Mouse (Mus musculus) frontal cortex, adult 2 months (tissue): ENCODE results near the gene Anp32b. TPM values are rescaled to one million over a fixed set of nuclear protein-coding genes. Genes with fewer than 3 reads are reported as not detected.

Experiments
- DNase-seq, 2 experiments: peaks; one replicate each; pipeline ENCODE4 v3.0.0; 2022; ENCODE audit warnings: low spot score in 1 of 2; ENCODE audit errors: extremely low spot score in 1 of 2
- polyA plus RNA-seq: library from polyadenylated mRNA; depleted of rRNA; stranded (reverse); fragments of >200 nt; gene quantifications from 2 replicates; pipeline ENCODE4 v1.2.3, GENCODE M21; 2012; rRNA removed

Gene Anp32b
- 57.1 and 58.3 TPM in 2 replicates for polyA plus RNA-seq

DNA sequence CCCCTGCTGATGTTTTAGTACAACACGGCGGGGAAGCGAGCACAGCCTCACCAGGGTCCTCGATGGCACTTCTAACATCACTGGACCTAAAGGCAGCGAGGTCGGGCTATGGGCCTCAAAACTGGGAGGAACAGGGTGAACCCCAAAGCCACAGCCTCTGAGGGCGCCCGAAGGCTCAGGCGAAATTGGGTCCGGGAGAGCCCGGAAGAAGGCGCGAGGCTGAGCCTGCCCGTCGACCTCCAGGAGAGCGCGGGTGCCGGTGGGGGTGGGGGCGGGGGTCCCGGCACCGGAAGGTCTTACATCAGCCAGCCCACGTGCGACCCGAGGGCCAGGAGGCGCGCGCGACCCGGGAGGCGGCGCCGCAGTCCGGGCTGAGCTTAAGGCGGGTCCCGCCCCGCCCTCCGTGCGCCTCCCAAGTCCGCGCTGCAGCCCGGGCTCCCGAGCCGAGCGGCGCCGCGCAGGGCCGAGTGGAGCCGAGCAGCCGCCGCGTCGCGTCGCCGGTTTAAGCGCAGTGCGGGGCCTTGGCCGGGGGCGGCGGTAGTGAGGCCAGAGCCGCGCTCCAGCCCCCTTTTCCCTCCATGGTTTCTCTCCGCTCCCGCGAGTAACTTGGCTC, at the start of gene Anp32b:
Gene Anp32b, plus strand, starts transcription at position 384 of the 613 bp plus-strand sequence.
- peak; percentile 78 to 92 for DNase-seq

DNA sequence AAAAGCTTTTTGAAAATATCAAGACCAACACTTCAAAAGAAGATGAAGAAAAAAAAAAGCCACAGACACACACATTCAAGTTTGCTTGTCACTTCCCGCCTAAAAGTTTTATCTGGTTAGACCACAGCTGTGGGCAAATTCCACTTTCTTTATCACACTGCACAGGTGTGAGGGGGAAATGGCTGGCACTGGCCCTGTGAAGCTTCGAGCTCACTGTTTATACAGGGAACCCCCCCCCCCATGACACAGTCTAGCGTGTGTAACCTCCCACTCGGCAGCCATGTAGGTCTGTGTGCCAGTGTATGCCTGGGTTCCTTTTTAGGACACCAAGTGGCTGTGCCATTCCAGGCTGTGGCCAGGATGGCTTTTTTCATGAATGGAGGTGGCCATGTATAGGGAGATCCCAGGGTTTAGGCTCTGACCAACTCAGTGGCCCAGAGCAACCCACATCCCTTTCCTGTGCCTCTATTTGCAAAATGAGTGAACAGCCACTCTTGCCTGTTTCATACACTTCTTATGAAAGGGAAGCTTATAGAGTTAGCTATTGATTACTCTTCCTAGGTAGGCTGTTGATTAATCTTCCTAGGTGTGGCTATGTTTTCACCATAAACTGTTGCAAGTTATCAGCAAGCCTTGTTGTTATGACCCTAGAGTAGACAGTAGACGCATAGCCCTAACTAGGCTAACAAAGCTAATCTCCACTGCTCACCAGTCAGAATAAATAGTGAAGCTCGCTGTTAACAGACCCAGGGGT, 46.5 kb upstream of the Anp32b start:
- DNase-seq, result no peak

DNA sequence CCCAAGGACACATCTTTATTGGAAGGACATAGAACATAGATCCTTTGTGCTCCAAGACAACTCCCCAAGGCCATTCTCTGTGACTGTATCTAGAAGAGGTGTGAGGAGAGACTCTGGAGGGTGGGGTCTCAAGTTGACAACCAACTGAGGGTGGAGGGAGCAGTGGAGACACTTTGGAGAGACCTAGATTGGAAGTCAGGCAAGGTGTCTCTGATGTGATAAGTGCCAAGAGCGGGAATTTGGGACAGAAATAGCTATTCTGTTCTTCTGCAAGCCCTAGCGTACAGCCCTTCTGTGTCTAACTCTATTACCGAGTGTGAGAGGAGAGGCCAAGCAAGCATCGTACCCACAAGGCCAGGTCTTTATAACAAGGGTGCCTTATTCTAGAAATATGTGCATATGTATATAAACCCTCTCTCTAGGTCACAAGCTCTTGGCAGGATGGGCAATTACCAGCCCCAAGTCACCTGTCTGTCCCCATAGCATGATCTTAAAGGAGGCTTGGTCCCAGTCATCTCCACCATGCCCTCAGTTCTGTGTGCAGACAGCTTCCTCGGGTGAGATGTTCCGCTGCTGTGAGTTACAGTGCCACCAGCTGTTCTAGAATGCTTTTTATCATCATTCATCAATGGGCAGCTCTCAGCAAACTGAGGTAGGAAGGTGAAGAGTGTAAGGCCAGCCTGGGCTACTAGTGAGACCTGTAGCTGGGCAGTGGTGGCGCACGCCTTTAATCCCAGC, 43.6 kb upstream of the Anp32b start:
- no peak for DNase-seq

GRCm38 (mm10) chr4:46410677-46411076, 40.0 kb upstream of the Anp32b start:
- no peak for DNase-seq

DNA sequence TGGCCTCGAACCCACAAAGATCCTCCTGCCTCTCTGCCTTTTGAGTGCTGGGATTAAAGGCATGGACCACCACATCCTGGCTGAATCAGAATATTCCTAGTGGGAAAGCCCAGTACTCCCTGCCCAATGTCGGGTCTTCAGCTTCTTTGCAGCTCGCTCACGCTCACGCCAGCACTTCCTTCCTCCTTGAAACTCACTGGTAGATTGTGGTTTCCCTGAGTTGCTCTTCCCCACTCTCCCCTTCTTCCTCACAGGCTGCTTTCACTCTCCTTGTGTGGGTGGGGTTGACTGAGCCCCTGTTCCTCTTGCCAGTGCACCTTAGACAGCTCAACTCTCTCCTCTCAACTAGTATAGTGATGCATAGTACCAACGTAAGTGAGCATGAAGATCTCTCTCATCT, 39.2 kb upstream of the Anp32b start:
- DNase-seq, result no peak

- no peak for DNase-seq
Measured at GRCm38 (mm10) chr4:46412113-46412512, 38.6 kb upstream of the Anp32b start.

DNA sequence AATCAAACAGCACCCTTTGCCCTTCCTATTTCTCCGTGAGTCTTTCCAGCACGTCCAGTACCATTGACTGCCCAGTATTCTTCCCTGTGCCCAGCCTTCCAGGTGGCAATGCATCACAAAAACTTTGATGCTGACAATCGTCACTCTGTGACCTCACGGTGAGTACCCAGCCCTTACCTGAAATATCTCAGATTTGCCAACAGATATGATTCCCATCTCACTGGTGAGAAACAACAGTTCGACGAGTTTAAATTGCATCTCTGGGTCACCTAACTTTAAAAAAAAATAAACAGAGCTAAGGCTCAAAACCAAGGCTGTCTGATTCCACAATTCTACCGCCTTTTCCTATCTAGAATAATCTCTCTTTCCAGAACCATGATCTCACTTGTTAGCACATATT, 37.3 kb upstream of the Anp32b start, which contains the start of gene Hemgn:
Gene Hemgn, minus strand, starts transcription at position 101 of the 400 bp plus-strand sequence.
- no peak for DNase-seq

DNA sequence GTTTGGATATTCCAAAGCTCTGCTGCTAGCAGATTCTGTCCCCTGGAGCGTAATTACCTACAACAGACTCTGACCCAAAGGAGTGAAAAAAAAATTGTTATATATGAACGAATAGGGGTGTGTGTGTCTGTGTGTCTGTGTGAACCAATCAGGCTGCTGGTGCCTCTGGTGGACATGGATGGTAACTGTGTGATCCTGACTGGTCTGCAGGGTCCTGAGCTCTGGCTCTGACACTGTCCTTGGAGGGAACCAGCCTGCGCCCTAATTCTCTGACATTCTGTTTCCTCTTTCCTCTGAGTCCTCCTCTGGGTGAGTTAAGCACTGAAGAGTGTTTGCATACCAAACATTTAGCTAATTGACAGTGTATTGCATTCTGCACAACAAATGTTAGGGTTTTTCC, 33.2 kb upstream of the Anp32b start:
- no peak for DNase-seq

- peak in 1 of 2 experiments; percentile 5 for DNase-seq
Measured at GRCm38 (mm10) chr4:46418851-46419250, 31.9 kb upstream of the Anp32b start.

DNA sequence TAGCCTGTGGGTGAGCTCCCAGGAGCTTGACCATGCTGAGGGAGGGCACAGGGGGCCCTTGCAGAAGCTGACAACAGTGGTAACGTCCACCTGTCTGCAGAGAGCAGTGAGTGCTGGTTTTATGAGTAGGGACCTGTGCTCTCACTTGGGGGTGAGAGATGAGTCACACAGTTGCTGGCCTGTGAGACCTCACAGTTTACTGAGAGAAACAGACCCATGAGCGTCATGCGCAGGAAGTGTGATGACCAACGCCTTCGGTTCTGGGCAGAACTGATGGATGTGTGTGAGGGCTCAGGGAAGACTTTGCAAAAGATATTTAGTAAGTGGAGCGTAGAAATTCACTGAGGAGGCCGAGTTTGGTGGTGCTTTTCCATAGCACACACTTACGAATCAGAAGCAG, 28.1 kb upstream of the Anp32b start:
- no peak for DNase-seq

- DNase-seq, result peak in 1 of 2 experiments; percentile 34
Measured at GRCm38 (mm10) chr4:46428903-46429499, 21.7 kb upstream of the Anp32b start.

DNA sequence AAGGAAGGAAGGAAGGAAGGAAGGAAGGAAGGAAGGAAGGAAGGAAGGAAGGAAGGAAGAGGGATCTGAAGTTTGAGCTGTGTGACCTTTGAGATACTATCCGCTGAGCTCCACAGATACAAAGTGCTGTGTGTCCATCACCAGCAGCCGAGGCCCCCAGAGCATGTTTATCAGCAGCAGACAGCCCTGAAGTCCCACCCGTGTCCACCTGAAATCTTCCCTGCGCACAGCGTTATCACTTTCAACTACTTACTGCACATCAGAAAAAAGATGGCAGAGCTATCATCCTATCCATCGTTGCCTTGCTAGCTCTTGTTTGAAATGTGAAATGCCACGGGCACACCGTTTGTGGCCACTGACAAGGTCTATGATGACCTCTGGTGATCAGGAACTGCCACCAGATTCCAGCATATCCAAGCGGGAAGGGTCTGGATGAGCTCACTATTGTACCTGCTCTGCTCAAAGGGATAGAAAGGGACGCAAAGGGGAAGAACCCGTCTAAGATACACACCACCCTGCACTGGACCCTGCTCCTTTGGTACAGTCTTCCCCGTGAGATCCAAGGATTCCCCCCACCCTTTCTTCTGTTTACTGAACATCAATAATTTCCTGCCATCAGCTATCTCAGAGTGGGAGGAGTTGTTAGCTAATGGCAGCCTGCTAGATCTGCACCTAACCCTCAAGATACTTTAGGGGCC, 18.2 kb upstream of the Anp32b start:
- DNase-seq, result no peak

- no peak for DNase-seq
Measured at GRCm38 (mm10) chr4:46442501-46442900, 8.2 kb upstream of the Anp32b start.

GRCm38 (mm10) chr4:46445237-46445945, 5.3 kb upstream of the Anp32b start:
- no peak for DNase-seq

DNA sequence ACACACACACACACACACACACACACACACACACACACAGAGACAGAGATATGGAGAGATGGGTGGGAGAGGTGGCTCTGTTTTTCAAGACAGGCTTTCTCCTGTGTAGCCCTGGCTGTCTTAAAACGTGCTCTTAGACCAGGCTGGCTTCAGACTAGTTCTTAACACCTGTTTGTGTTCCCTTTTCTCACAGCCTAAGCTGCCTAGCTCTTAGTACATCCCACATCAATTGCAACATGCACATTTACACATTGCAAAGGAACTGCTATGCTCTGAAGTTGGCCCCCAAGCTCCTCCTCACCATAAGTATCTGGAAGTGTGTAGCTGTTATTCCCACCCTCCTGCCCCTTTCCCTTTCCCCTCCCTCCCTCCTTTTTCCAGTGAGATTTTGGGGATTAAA, 3.2 kb upstream of the Anp32b start:
- no peak for DNase-seq

GRCm38 (mm10) chr4:46448886-46449285, 1.8 kb upstream of the Anp32b start:
- DNase-seq, result no peak

- no peak for DNase-seq
Measured at GRCm38 (mm10) chr4:46450020-46450518, 633 bp upstream of the Anp32b start.

GRCm38 (mm10) chr4:46451240-46451757, 597 bp downstream of the Anp32b start:
- peak; percentile 21 to 65 for DNase-seq

- DNase-seq, result peak in 1 of 2 experiments; percentile 61
Measured at GRCm38 (mm10) chr4:46451758-46452480, 1.2 kb downstream of the Anp32b start.
